Mouse (Mus musculus) heart, postnatal 14 days (tissue): ENCODE measurements around the gene Wdr25. TPM values are rescaled to one million over a fixed set of nuclear protein-coding genes. Genes with fewer than 3 reads are reported as not detected.
"Not testable (repeated sequence)": the region's sequence is repeated elsewhere in the genome, so short reads cannot be mapped to it uniquely, and the experiment has no call there.

Source experiments
- DNase-seq, 2 experiments: peaks; one replicate each; pipeline ENCODE4 v3.0.0; 2021 to 2022
- intact Hi-C: fragments of 180-260 bp; cut with DNase I; formaldehyde crosslinking; loops from one replicate; pipeline ENCODE4 v1.15.1; 2025
- long read RNA-seq, 2 experiments: library from polyadenylated mRNA; stranded (forward); transcript quantifications; one replicate each; pipeline ENCODE4 v2.0.0; 2021
- total RNA-seq, 2 experiments: library from RNA; stranded (reverse); gene quantifications; 2 replicates each; pipeline ENCODE4 v1.2.3; 2021

Wdr25 gene
- total RNA-seq: 1 to 10 TPM; 4.7 to 6.5 TPM
- long read RNA-seq, experiment 1, partial matches to known transcripts: 1 of 1 reads
- long read RNA-seq, experiment 1, other reads (novel, unspliced or antisense): 0 of 1 reads
- long read RNA-seq, experiment 2, full-length matches to known transcripts: 1 of 4 reads
- long read RNA-seq, experiment 2, partial matches to known transcripts: 0 of 4 reads
- long read RNA-seq, experiment 2, other reads (novel, unspliced or antisense): 3 of 4 reads

- DNase-seq: peak in 1 of 2 experiments; percentile 21
- intact Hi-C loops: loop anchor here (5.0 kb wide), 3 partner anchors 81 to 136 kb away; no protein-coding TSS in a partner anchor
Measured at GRCm38 (mm10) chr12:108892989-108893714, at the start of gene Wdr25. Gene Wdr25 (plus strand): TSS chr12:108893631.

GRCm38 (mm10) chr12:108848033-108848432 lies 45.4 kb upstream of the Wdr25 start:
- intact Hi-C loops, DNase-seq: not testable (repeated sequence)

- peak in 1 of 2 experiments; percentile 26 for DNase-seq
Measured at GRCm38 (mm10) chr12:108849488-108850022, 43.9 kb upstream of the Wdr25 start.

GRCm38 (mm10) chr12:108850129-108850528 lies 43.3 kb upstream of the Wdr25 start:
- intact Hi-C loops: no loop called here
- DNase-seq: peak in 1 of 2 experiments; percentile 29

More at GRCm38 (mm10) chr12:108849488-108850022, 43.9 kb upstream of the Wdr25 start:
- intact Hi-C loops: no loop called here

- intact Hi-C loops: no loop called here
- no peak for DNase-seq
Measured at GRCm38 (mm10) chr12:108850886-108851285, 42.5 kb upstream of the Wdr25 start.

GRCm38 (mm10) chr12:108852822-108853221 lies 40.6 kb upstream of the Wdr25 start:
- DNase-seq: no peak
- intact Hi-C loops: no loop called here

- DNase-seq: no peak
- intact Hi-C loops: no loop called here
Measured at GRCm38 (mm10) chr12:108855081-108855480, 38.4 kb upstream of the Wdr25 start.

- no peak for DNase-seq
- intact Hi-C loops: no loop called here
Measured at GRCm38 (mm10) chr12:108856186-108856585, 37.2 kb upstream of the Wdr25 start.

GRCm38 (mm10) chr12:108857109-108857508 lies 36.3 kb upstream of the Wdr25 start:
- no peak for DNase-seq
- intact Hi-C loops: no loop called here

- peak; percentile 42 to 49 for DNase-seq
Measured at GRCm38 (mm10) chr12:108857589-108858184, 35.7 kb upstream of the Wdr25 start.

GRCm38 (mm10) chr12:108858486-108858885 lies 34.9 kb upstream of the Wdr25 start:
- intact Hi-C loops: no loop called here

More at GRCm38 (mm10) chr12:108857589-108858184, 35.7 kb upstream of the Wdr25 start:
- intact Hi-C loops: no loop called here

GRCm38 (mm10) chr12:108865007-108865494 lies 28.4 kb upstream of the Wdr25 start:
- DNase-seq: no peak
- intact Hi-C loops: no loop called here

More at GRCm38 (mm10) chr12:108858486-108858885, 34.9 kb upstream of the Wdr25 start:
- no peak for DNase-seq

- DNase-seq: no peak
- intact Hi-C loops: no loop called here
Measured at GRCm38 (mm10) chr12:108869575-108869974, 23.9 kb upstream of the Wdr25 start.

- intact Hi-C loops: no loop called here
Measured at GRCm38 (mm10) chr12:108873122-108873521, 20.3 kb upstream of the Wdr25 start.

GRCm38 (mm10) chr12:108879138-108879537 lies 14.3 kb upstream of the Wdr25 start:
- intact Hi-C loops: no loop called here
- no peak for DNase-seq

More at GRCm38 (mm10) chr12:108873122-108873521, 20.3 kb upstream of the Wdr25 start:
- DNase-seq: no peak

- DNase-seq: no peak
Measured at GRCm38 (mm10) chr12:108880606-108881005, 12.8 kb upstream of the Wdr25 start.

GRCm38 (mm10) chr12:108881192-108881591 lies 12.2 kb upstream of the Wdr25 start:
- DNase-seq: no peak
- intact Hi-C loops: no loop called here

More at GRCm38 (mm10) chr12:108880606-108881005, 12.8 kb upstream of the Wdr25 start:
- intact Hi-C loops: no loop called here

- intact Hi-C loops: no loop called here
- no peak for DNase-seq
Measured at GRCm38 (mm10) chr12:108882776-108883175, 10.7 kb upstream of the Wdr25 start.

- intact Hi-C loops: no loop called here
- no peak for DNase-seq
Measured at GRCm38 (mm10) chr12:108885906-108886305, 7.5 kb upstream of the Wdr25 start.

- DNase-seq: no peak
- intact Hi-C loops: no loop called here
Measured at GRCm38 (mm10) chr12:108887077-108887476, 6.4 kb upstream of the Wdr25 start.

GRCm38 (mm10) chr12:108888632-108889031 lies 4.8 kb upstream of the Wdr25 start:
- DNase-seq: no peak
- intact Hi-C loops: no loop called here
